Mouse (Mus musculus) heart, adult 2 months (tissue): ENCODE results near the gene Arf6. TPM values are rescaled to one million over a fixed set of nuclear protein-coding genes. Genes with fewer than 3 reads are reported as not detected.

ENCODE experiments used
- DNase-seq, 2 experiments: peaks; one replicate each; pipeline ENCODE4 v3.0.0; 2021
- H3K27ac ChIP-seq: fragments of 200-600 bp; 2 replicates; pipeline ENCODE4 v1.8.1; 2022
- H3K27me3 ChIP-seq: fragments of 200-500 bp; 2 replicates; pipeline ENCODE4 v1.6.1; 2012; ENCODE audit warnings: mild to moderate bottlenecking, low read length, inconsistent platforms, mixed read lengths; ENCODE audit not compliant: control insufficient read depth, insufficient read depth
- H3K36me3 ChIP-seq: fragments of 200-500 bp; 2 replicates; pipeline ENCODE4 v1.6.1; 2012; ENCODE audit warnings: low read length, inconsistent platforms; ENCODE audit not compliant: control insufficient read depth, insufficient read depth
- H3K4me1 ChIP-seq: fragments of 200-500 bp; 2 replicates; pipeline ENCODE4 v1.6.1; 2011; ENCODE audit warnings: low read length; ENCODE audit not compliant: control insufficient read depth, insufficient read depth
- H3K4me3 ChIP-seq: fragments of 200-600 bp; 2 replicates; pipeline ENCODE4 v1.8.1; 2022
- H3K79me2 ChIP-seq: fragments of 200-500 bp; replicated peaks from 2 replicates; pipeline ENCODE4 v1.6.1; 2012; ENCODE audit warnings: mild to moderate bottlenecking, inconsistent platforms, low read length, moderate library complexity, mixed read lengths; ENCODE audit not compliant: control insufficient read depth, insufficient read depth
- H3K9ac ChIP-seq: fragments of 200-500 bp; 2 replicates; pipeline ENCODE4 v1.6.1; 2012; ENCODE audit warnings: low read depth, mild to moderate bottlenecking, control low read depth, inconsistent platforms, low read length, mixed read lengths
- CTCF ChIP-seq: fragments of 200-600 bp; IDR thresholded peaks from 2 replicates; pipeline ENCODE4 v1.8.1; 2022; ENCODE audit warnings: antibody characterized with exemption, mild to moderate bottlenecking, moderate library complexity
- EP300 ChIP-seq: fragments of 200-500 bp; IDR thresholded peaks from 2 replicates; pipeline ENCODE4 v1.6.1; 2011; ENCODE audit warnings: low read depth, low read length, control low read depth; ENCODE audit not compliant: insufficient read depth
- POLR2A ChIP-seq: fragments of 200-500 bp; IDR thresholded peaks from 2 replicates; pipeline ENCODE4 v1.6.1; 2011; ENCODE audit warnings: mild to moderate bottlenecking, low read depth, low read length, control low read depth; ENCODE audit not compliant: insufficient read depth
- whole genome bisulfite sequencing: fragments of 180-500 bp; shearing (Covaris S2); methylation state at CpG from one replicate; pipeline ENCODE4 v1.1.7; 2018; 5-methylcytosine and 5-hydroxymethylcytosine counted together
- intact Hi-C: fragments of 180-260 bp; cut with DNase I; formaldehyde crosslinking; loops from one replicate; pipeline ENCODE4 v1.15.1; 2025
- long read RNA-seq: library from polyadenylated mRNA; stranded (forward); transcript quantifications from one replicate; pipeline ENCODE4 v2.0.0, GENCODE M21; 2021
- polyA plus RNA-seq: library from polyadenylated mRNA; depleted of rRNA; stranded (reverse); fragments of >200 nt; gene quantifications from 2 replicates; pipeline ENCODE4 v1.2.3, GENCODE M21; 2012; rRNA removed
- total RNA-seq, 2 experiments: library from RNA; stranded (reverse); gene quantifications; 2 replicates each; pipeline ENCODE4 v1.2.3; 2021

The Arf6 gene
- total RNA-seq (10 to 100 TPM; 35.0 to 38.7 TPM), polyA plus RNA-seq (30.3 and 32.9 TPM in 2 replicates)
- long read RNA-seq, transcript Arf6-201 (2 exons, 1,534 nt) = major isoform, 35 of 42 reads
- long read RNA-seq, partial matches to known transcripts = 0 of 42 reads
- long read RNA-seq, other reads (novel, unspliced or antisense) = 7 of 42 reads

- intact Hi-C loops = loop anchor here (1.0 to 5.0 kb wide), 4 partner anchors 51 to 203 kb away; no protein-coding TSS in a partner anchor
- Histone ChIP-seq H3K27ac (peak within 1 kb of the TSS; percentile 100), H3K4me3 (peak within 1 kb of the TSS; percentile 87), H3K27me3 (no peaks in the 10 kb centered on the region), H3K4me1 (peaks cover 4% of the 10 kb centered on the region), H3K79me2 (peaks cover 5% of the 10 kb centered on the region), H3K9ac (peak within 1 kb of the TSS; percentile 100), H3K36me3 (peaks cover 17% of the 10 kb centered on the region)
- TF ChIP-seq POLR2A = peak; percentile 77
- no peak for TF ChIP-seq CTCF
- peak; percentile 28; the same call in 1 of the 2 replicates for TF ChIP-seq EP300
- under 1% methylated on average over 119 of the region's 121 CpGs for WGBS
- peak; percentile 99 to 100 for DNase-seq
These were observed at the start of gene Arf6, which contains the start of gene Gm9887 for GRCm38 (mm10) chr12:69371854-69372671. Arf6 (plus strand) TSS chr12:69372150. Gm9887 (minus strand) TSS chr12:69372458.

DNA sequence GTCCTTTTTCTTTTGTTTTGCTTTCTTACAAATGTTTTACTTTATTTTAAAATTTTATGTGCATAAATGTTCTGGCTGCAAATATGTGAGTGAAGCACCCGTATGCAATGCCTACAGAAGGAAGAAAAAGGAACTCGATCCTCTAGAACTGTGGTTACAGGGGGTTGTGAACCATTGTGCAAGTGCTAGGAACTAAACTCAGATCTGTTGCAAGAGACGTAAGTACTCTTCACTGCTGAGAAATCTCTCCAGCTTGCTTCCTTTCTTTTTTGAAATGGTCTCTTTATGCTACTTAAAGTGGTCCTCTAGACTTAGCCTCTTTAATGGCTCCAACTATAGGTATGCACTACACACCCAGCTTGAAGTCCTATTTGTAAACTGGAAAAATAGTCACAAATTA lies 40.8 kb upstream of the Arf6 start:
- H3K79me2 ChIP-seq = no peaks in the 10 kb centered on the region
- no peak overlapping the region for H3K9ac ChIP-seq
- H3K27me3 ChIP-seq = no peaks in the 10 kb centered on the region
- 91% methylated on average over 3 of the region's 3 CpGs for WGBS
- H3K4me1 ChIP-seq = no peaks in the 10 kb centered on the region
- H3K27ac ChIP-seq = no peak overlapping the region
- peaks cover 5% of the 10 kb centered on the region for H3K36me3 ChIP-seq
- no peak for DNase-seq
- intact Hi-C loops = no loop called here
- no peak overlapping the region for H3K4me3 ChIP-seq
- TF ChIP-seq CTCF (no peak), EP300 (no peak), POLR2A (no peak)

GRCm38 (mm10) chr12:69332147-69332546 lies 39.8 kb upstream of the Arf6 start:
- no peaks in the 10 kb centered on the region for H3K4me1 ChIP-seq
- H3K9ac ChIP-seq = no peak overlapping the region
- H3K27ac ChIP-seq = no peak overlapping the region
- no peak overlapping the region for H3K4me3 ChIP-seq
- intact Hi-C loops = no loop called here
- DNase-seq = no peak
- peaks cover 5% of the 10 kb centered on the region for H3K36me3 ChIP-seq
- no peaks in the 10 kb centered on the region for H3K79me2 ChIP-seq
- H3K27me3 ChIP-seq = no peaks in the 10 kb centered on the region
- WGBS = 55% methylated on average over 1 of the region's 1 CpGs
- TF ChIP-seq EP300 (no peak), CTCF (no peak), POLR2A (no peak)

DNA sequence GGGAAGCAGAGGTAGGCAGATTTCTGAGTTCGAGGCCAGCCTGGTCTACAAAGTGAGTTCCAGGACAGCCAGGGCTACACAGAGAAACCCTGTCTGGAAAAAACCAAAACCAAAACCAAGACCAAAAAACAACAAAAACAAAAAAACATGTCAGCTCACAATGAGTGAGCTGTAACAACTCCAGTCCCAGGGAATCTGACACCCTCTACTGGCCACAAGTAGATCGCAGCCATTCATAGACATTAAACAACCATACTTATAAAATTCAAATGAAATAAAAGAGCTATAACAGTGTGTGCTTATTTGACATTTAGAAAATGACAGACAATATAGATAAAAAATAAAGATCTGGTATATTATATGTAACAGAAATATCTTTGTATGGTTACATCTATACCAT lies 38.4 kb upstream of the Arf6 start:
- intact Hi-C loops = no loop called here

DNA sequence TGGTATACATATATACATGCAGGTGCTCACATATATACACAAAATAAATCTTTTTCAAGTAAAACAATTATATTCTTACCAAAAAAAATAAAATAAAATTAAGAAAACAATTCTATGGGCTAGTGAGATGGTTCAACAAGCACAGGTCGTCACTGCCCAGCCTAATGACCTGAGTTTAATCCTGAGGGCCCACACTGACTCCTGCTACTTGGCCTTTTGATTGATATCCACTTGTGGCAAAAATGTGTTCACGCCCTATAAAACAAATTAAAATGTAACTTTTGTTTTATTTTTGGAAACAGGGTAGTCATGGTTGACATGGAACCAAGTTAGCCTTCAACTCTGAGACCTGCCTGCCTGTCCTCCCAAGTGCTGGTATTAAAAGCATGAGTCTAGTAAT lies 22.0 kb upstream of the Arf6 start:
- no peak overlapping the region for H3K4me3 ChIP-seq
- no peaks in the 10 kb centered on the region for H3K27me3 ChIP-seq
- peaks cover 6% of the 10 kb centered on the region for H3K36me3 ChIP-seq
- intact Hi-C loops = no loop called here
- H3K27ac ChIP-seq = no peak overlapping the region
- TF ChIP-seq EP300 (no peak), POLR2A (no peak), CTCF (no peak)
- H3K79me2 ChIP-seq = no peaks in the 10 kb centered on the region
- DNase-seq = no peak
- 85% methylated on average over 2 of the region's 2 CpGs for WGBS
- no peak overlapping the region for H3K9ac ChIP-seq
- no peaks in the 10 kb centered on the region for H3K4me1 ChIP-seq

More for the DNA sequence above, 38.4 kb upstream of the Arf6 start:
- Histone ChIP-seq H3K9ac (no peak overlapping the region), H3K27ac (no peak overlapping the region), H3K36me3 (peaks cover 5% of the 10 kb centered on the region), H3K79me2 (no peaks in the 10 kb centered on the region), H3K4me3 (no peak overlapping the region), H3K27me3 (no peaks in the 10 kb centered on the region), H3K4me1 (no peaks in the 10 kb centered on the region)
- TF ChIP-seq CTCF (peak; percentile 75), EP300 (no peak), POLR2A (no peak)
- DNase-seq = no peak
- WGBS = 83% methylated on average over 2 of the region's 2 CpGs

DNA sequence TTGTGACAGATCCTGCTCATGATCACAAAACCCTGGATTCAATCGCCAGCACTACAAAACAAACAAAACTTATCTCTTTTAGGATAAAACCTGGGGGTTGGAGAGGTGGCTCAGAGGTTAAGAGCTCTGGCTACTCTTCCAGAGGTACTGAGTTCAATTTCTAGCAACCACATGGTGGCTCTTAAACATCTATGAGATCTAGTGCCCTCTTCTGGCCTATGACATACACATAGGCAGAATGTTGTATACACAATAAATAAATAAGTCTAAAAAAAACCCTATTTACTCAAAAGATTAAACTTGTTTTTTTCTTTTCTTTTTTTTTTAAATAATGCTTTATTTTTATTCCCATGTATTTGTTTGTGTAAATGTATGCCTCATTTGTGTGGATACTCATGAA lies 20.3 kb upstream of the Arf6 start:
- H3K36me3 ChIP-seq = peaks cover 10% of the 10 kb centered on the region

More for the DNA sequence above, 20.3 kb upstream of the Arf6 start:
- no peaks in the 10 kb centered on the region for H3K27me3 ChIP-seq
- no peaks in the 10 kb centered on the region for H3K79me2 ChIP-seq
- H3K4me3 ChIP-seq = no peak overlapping the region
- DNase-seq = no peak
- no peak overlapping the region for H3K9ac ChIP-seq
- H3K27ac ChIP-seq = no peak overlapping the region
- H3K4me1 ChIP-seq = peaks cover 2% of the 10 kb centered on the region
- WGBS = 79% methylated on average over 1 of the region's 1 CpGs
- intact Hi-C loops = no loop called here
- TF ChIP-seq CTCF (peak; percentile 54), POLR2A (no peak), EP300 (no peak)
